8 mouse cellular contexts compared by ENCODE assay signal in the genomic region with DNA sequence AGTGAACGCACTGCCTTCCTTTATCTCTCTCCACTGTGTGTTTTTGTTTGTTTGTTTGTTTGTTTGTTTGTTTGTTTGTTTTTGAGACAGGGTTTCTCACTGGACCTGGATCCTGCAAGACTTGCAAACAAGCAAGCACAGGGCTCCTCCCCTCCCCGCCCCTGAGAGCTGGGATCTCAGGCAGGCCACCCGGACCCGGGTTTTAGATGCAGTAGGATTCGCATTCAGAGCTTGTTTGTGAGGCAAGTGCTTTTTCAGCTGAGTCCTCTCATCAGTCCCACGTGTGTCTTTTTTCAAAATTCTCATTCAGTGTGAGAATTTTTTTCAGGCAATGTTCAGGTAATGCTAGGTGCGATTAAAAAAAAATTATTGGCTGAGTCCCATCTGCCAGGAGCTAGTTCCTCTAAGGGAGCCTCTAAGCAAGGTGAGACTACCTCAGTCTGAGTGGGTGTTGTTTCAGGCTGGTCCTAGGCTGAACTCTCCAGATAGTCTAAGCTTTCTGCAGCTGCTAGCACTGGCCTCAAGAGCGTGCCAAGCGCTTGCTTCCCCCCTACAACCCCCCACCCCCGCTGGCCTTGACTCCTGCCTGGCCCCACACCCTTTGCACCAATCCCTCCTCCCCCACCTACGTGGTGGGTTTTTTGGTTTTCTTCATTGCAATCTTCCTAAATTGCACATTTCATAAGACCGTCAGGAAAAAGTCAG.
DNase-seq lines count a peak whose midpoint lies in the region; ATAC-seq and TF ChIP-seq lines count a peak whose summit lies in the region.

No protein-coding gene starts in this region.

- peak overlapping the region; percentile 94 for H3K27ac ChIP-seq in kidney, embryonic 15.5 days
- H3K27ac ChIP-seq in embryonic facial prominence, embryonic 10.5 days (replicated peaks), result peak overlapping the region; percentile 97
- H3K27ac ChIP-seq in heart, postnatal 0 days (ENCODE audit: low read depth), result peak overlapping the region; percentile 87
- no peak overlapping the region for H3K27ac ChIP-seq in liver, postnatal 0 days (ENCODE audit: low read depth)

- no peak for TF ChIP-seq CTCF in heart, postnatal 0 days (IDR thresholded peaks at IDR 0.05; ENCODE audit: low read depth)
- TF ChIP-seq CTCF in liver, postnatal 0 days (IDR thresholded peaks at IDR 0.05; ENCODE audit: low read depth), result no peak

- peaks cover 26% of the 10 kb centered on the region for H3K4me1 ChIP-seq in kidney, embryonic 15.5 days
- peaks cover 31% of the 10 kb centered on the region for H3K4me1 ChIP-seq in embryonic facial prominence, embryonic 10.5 days
- H3K4me1 ChIP-seq in heart, postnatal 0 days (ENCODE audit: control insufficient read depth, insufficient read depth), result peaks cover 15% of the 10 kb centered on the region
- peaks cover 5% of the 10 kb centered on the region; the same call in 1 of the 2 replicates for H3K4me1 ChIP-seq in liver, postnatal 0 days (ENCODE audit: insufficient read depth)

- no peaks in the 10 kb centered on the region for H3K36me3 ChIP-seq in kidney, embryonic 15.5 days
- no peaks in the 10 kb centered on the region for H3K36me3 ChIP-seq in embryonic facial prominence, embryonic 10.5 days (replicated peaks)
- H3K36me3 ChIP-seq in heart, postnatal 0 days (replicated peaks; ENCODE audit: control insufficient read depth, insufficient read depth, low read length), result no peaks in the 10 kb centered on the region
- no peaks in the 10 kb centered on the region for H3K36me3 ChIP-seq in liver, postnatal 0 days (replicated peaks; ENCODE audit: insufficient read depth, low read length)

- H3K9ac ChIP-seq in kidney, embryonic 15.5 days, result peak overlapping the region; percentile 53; the same call in 1 of the 2 replicates
- H3K9ac ChIP-seq in heart, postnatal 0 days (replicated peaks; ENCODE audit: low read depth, low read length), result peak overlapping the region; percentile 72
- no peak overlapping the region for H3K9ac ChIP-seq in liver, postnatal 0 days (replicated peaks)

- H3K27me3 ChIP-seq in kidney, embryonic 15.5 days, result no peaks in the 10 kb centered on the region
- no peaks in the 10 kb centered on the region for H3K27me3 ChIP-seq in embryonic facial prominence, embryonic 10.5 days (replicated peaks; ENCODE audit: low read depth, poor library complexity, severe bottlenecking)
- no peaks in the 10 kb centered on the region for H3K27me3 ChIP-seq in heart, postnatal 0 days (ENCODE audit: control insufficient read depth, insufficient read depth, low read length)
- 0 out of 2 replicates have a peak, but pooled peaks cover 6% of the 10 kb centered on the region for H3K27me3 ChIP-seq in liver, postnatal 0 days (ENCODE audit: insufficient read depth, low read length)

- DNase-seq in kidney, adult 18-20 months, result no peak
- peak; percentile 75 for DNase-seq in embryonic facial prominence, embryonic 10.5 days (ENCODE audit: low spot score)
- DNase-seq in heart, postnatal 0 days (ENCODE audit: low spot score), result peak; percentile 9
- DNase-seq in liver, postnatal 0 days, result peak; percentile 14
- no peak for DNase-seq in layer of hippocampus, postnatal 36 days
- no peak for DNase-seq in adrenal gland, adult 2 months

- peak overlapping the region; percentile 67 for H3K4me2 ChIP-seq in kidney, embryonic 15.5 days
- H3K4me2 ChIP-seq in heart, postnatal 0 days (ENCODE audit: low read depth, low read length), result peak overlapping the region; percentile 78
- H3K4me2 ChIP-seq in liver, postnatal 0 days (ENCODE audit: low read depth, low read length), result peak overlapping the region; percentile 59

- peak; percentile 47 for ATAC-seq in kidney, embryonic 15.5 days (replicated peaks; ENCODE audit: low FRiP score)
- ATAC-seq in heart, postnatal 0 days (ENCODE audit: insufficient read depth, low read depth), result peak; percentile 45
- ATAC-seq in liver, postnatal 0 days, result 0 out of 2 replicates have a peak, but pooled peaks have one; percentile 17
- no peak for ATAC-seq in CD4-positive, CD25-positive, alpha-beta regulatory T cell, adult 4 months

- TF ChIP-seq EP300 in heart, postnatal 0 days (IDR thresholded peaks at IDR 0.05; ENCODE audit: low read depth), result no peak
- TF ChIP-seq EP300 in liver, postnatal 0 days (IDR thresholded peaks at IDR 0.05; ENCODE audit: low read depth), result no peak

- H3K9me3 ChIP-seq in kidney, embryonic 15.5 days (replicated peaks), result no peaks in the 10 kb centered on the region
- H3K9me3 ChIP-seq in embryonic facial prominence, embryonic 10.5 days, result no peaks in the 10 kb centered on the region
- H3K9me3 ChIP-seq in heart, postnatal 0 days (replicated peaks; ENCODE audit: control insufficient read depth, low read length), result no peaks in the 10 kb centered on the region
- H3K9me3 ChIP-seq in liver, postnatal 0 days (ENCODE audit: low read length), result no peaks in the 10 kb centered on the region

- WGBS in kidney, embryonic 15.5 days, result 35% methylated on average over 12 of the region's 12 CpGs
- 47% methylated on average over 12 of the region's 12 CpGs for WGBS in embryonic facial prominence, embryonic 10.5 days
- WGBS in heart, postnatal 0 days, result 36% methylated on average over 12 of the region's 12 CpGs
- WGBS in liver, postnatal 0 days (ENCODE audit: insufficient replicate concordance), result 40% methylated on average over 12 of the region's 12 CpGs

- peak overlapping the region; percentile 39 for H3K4me3 ChIP-seq in kidney, embryonic 15.5 days (replicated peaks)
- peak overlapping the region; percentile 48 for H3K4me3 ChIP-seq in embryonic facial prominence, embryonic 10.5 days
- peak overlapping the region; percentile 43 for H3K4me3 ChIP-seq in heart, postnatal 0 days (ENCODE audit: low read depth, low read length)
- H3K4me3 ChIP-seq in liver, postnatal 0 days (ENCODE audit: low read depth, low read length), result 0 out of 2 replicates have a peak overlapping the region, but pooled peaks have one; percentile 29

Comparison
In these comparisons a context has a peak if more than half of its experiments do, and no peak if none do; other contexts are left out.
1. DNase-seq: peak in embryonic facial prominence, embryonic 10.5 days (single experiment), heart, postnatal 0 days (single experiment) and liver, postnatal 0 days (single experiment); none in kidney, adult 18-20 months (single experiment), layer of hippocampus, postnatal 36 days (0 of 2) and adrenal gland, adult 2 months (single experiment).
2. Peak in every context shown above with its lines, with median percentiles within 50 percentile points of each other: H3K4me2 ChIP-seq and H3K4me3 ChIP-seq.